Comparison of ENCODE assay signal across 10 mouse cellular contexts in genomic region chr11:101070987-101071386, GRCm38 (mm10). TPM values are rescaled to one million over a fixed set of nuclear protein-coding genes. Genes with fewer than 3 reads are reported as not detected.
A peak's percentile ranks its signal among the peaks of the same experiment; 100 is the strongest.
DNase-seq lines count a peak whose midpoint lies in the region; ATAC-seq and TF ChIP-seq lines count a peak whose summit lies in the region.
"Had no signal": no experiment of that assay in that cellular context is flagged by ENCODE, and none has a peak within 500 bp of the region (broad histone marks: within the 10 kb centered on the region; RNA-seq: fewer than 3 reads in every experiment).

No protein-coding gene starts in this region.

- dilution Hi-C loops in CH12.LX (cut with MboI; ENCODE audit: extremely low pct_ligation_motif_present, extremely low pct_unique_long_range_greater_than_20kb, low sequenced_read_pairs), result no loop called here

- H3K79me2 ChIP-seq in CH12.LX (replicated peaks; ENCODE audit: control insufficient read depth, extremely low read depth, insufficient read depth, poor library complexity, severe bottlenecking), result no peaks in the 10 kb centered on the region

- H3K36me3 ChIP-seq in heart, embryonic 14.5 days (ENCODE audit: control insufficient read depth, insufficient read depth, low read length), result no peaks in the 10 kb centered on the region
- H3K36me3 ChIP-seq in heart, embryonic 11.5 days (ENCODE audit: control insufficient read depth, insufficient read depth, low read length), result no peaks in the 10 kb centered on the region
- H3K36me3 ChIP-seq in CH12.LX (replicated peaks in 1 of 2; ENCODE audit: control insufficient read depth in 1 of 2, insufficient read depth in 1 of 2, low read length in 1 of 2), result peaks cover 0 to 20% of the 10 kb centered on the region in 2 experiments
- no peaks in the 10 kb centered on the region; the same call in 1 of the 2 replicates for H3K36me3 ChIP-seq in forebrain, embryonic 10.5 days (replicated peaks)
- H3K36me3 ChIP-seq in liver, embryonic 12.5 days, result no peaks in the 10 kb centered on the region

- no peak for TF ChIP-seq CTCF in CH12.LX (conservative IDR thresholded peaks at IDR 0.05 in 1 of 2, IDR thresholded peaks at IDR 0.05 in 1 of 2; ENCODE audit: low read depth in 2 of 2, low read length in 2 of 2)

- in situ Hi-C loops in CH12.LX (cut with MboI; ENCODE audit: low pct_ligation_motif_present, low pct_unique_long_range_greater_than_20kb, low sequenced_read_pairs), result no loop called here

- H3K4me1 ChIP-seq in heart, embryonic 14.5 days (ENCODE audit: control insufficient read depth in 2 of 2, insufficient read depth in 2 of 2, low read length in 2 of 2), result peaks cover 10 to 15% of the 10 kb centered on the region in 2 experiments; a peak in 3 of 4 replicates
- peaks cover 15% of the 10 kb centered on the region for H3K4me1 ChIP-seq in heart, embryonic 11.5 days (ENCODE audit: control insufficient read depth, insufficient read depth, low read length)
- H3K4me1 ChIP-seq in CH12.LX (ENCODE audit: control insufficient read depth in 1 of 2, insufficient read depth in 2 of 2), result peaks cover 8 to 21% of the 10 kb centered on the region in 2 experiments
- peaks cover 31% of the 10 kb centered on the region for H3K4me1 ChIP-seq in forebrain, embryonic 10.5 days
- H3K4me1 ChIP-seq in liver, embryonic 12.5 days, result peaks cover 29% of the 10 kb centered on the region

- DNase-seq in CH12.LX (ENCODE audit: extremely low read depth) (no peak), adipocyte (ENCODE audit: low spot score) (no peak)
- no peak for DNase-seq in forebrain, embryonic 10.5 days (ENCODE audit: extremely low spot score, low spot score)
- DNase-seq in urinary bladder, postnatal 4 days (ENCODE audit: low spot score in 2 of 2), result no peak
- DNase-seq in left cerebral cortex, postnatal 14 days (ENCODE audit: low spot score in 2 of 2), result no peak
- DNase-seq: adrenal gland, postnatal 14 days; kidney, adult 9 months had no signal

- H3K4me2 ChIP-seq in heart, embryonic 14.5 days (ENCODE audit: low read length), result peak overlapping the region; percentile 99; the same call in 1 of the 2 replicates
- no peak overlapping the region; the same call in 1 of the 2 replicates for H3K4me2 ChIP-seq in heart, embryonic 11.5 days
- peak overlapping the region; percentile 67 for H3K4me2 ChIP-seq in CH12.LX (ENCODE audit: insufficient read depth, low read depth, poor library complexity, severe bottlenecking)
- H3K4me2 ChIP-seq in liver, embryonic 12.5 days, result peak overlapping the region; percentile 98

- H3K9me3 ChIP-seq in heart, embryonic 14.5 days (ENCODE audit: control insufficient read depth, low read length), result no peaks in the 10 kb centered on the region
- no peaks in the 10 kb centered on the region for H3K9me3 ChIP-seq in heart, embryonic 11.5 days (replicated peaks; ENCODE audit: control insufficient read depth, low read length)
- H3K9me3 ChIP-seq in CH12.LX (replicated peaks; ENCODE audit: low read length), result no peaks in the 10 kb centered on the region
- H3K9me3 ChIP-seq in forebrain, embryonic 10.5 days, result no peaks in the 10 kb centered on the region
- H3K9me3 ChIP-seq in liver, embryonic 12.5 days (replicated peaks), result no peaks in the 10 kb centered on the region

- H3K9ac ChIP-seq in heart, embryonic 14.5 days (ENCODE audit: low read length), result peak overlapping the region; percentile 84; the same call in 1 of the 2 replicates
- H3K9ac ChIP-seq in heart, embryonic 11.5 days (ENCODE audit: low read depth, low read length), result no peak overlapping the region
- H3K9ac ChIP-seq in CH12.LX (ENCODE audit: insufficient read depth, low read depth), result 0 out of 2 replicates have a peak overlapping the region, but pooled peaks have one; percentile 76
- H3K9ac ChIP-seq in liver, embryonic 12.5 days, result no peak overlapping the region

- WGBS in heart, embryonic 14.5 days, result 65% methylated on average over 6 of the region's 6 CpGs
- WGBS in heart, embryonic 11.5 days (ENCODE audit: insufficient replicate concordance), result 68% methylated on average over 6 of the region's 6 CpGs
- WGBS in forebrain, embryonic 10.5 days, result 76% methylated on average over 6 of the region's 6 CpGs
- WGBS in liver, embryonic 12.5 days (ENCODE audit: insufficient replicate concordance), result 62% methylated on average over 6 of the region's 6 CpGs

- no peak for TF ChIP-seq RAD21 in CH12.LX (IDR thresholded peaks at IDR 0.05; ENCODE audit: low read depth, low read length)

- no peak for ATAC-seq in heart, embryonic 14.5 days (ENCODE audit: insufficient number of reproducible peaks, insufficient read depth, low FRiP score, low read depth)
- ATAC-seq in heart, embryonic 11.5 days (replicated peaks; ENCODE audit: insufficient number of reproducible peaks, low FRiP score, low TSS enrichment), result no peak
- no peak for ATAC-seq in liver, embryonic 12.5 days

- no peak overlapping the region for H3K27ac ChIP-seq in heart, embryonic 14.5 days (replicated peaks in 1 of 2; ENCODE audit: control insufficient read depth in 1 of 2, insufficient read depth in 1 of 2, low read depth in 2 of 2, low read length in 2 of 2)
- no peak overlapping the region for H3K27ac ChIP-seq in heart, embryonic 11.5 days (ENCODE audit: low read depth, low read length)
- no peak overlapping the region for H3K27ac ChIP-seq in CH12.LX (ENCODE audit: insufficient read depth, low read depth)
- no peak overlapping the region for H3K27ac ChIP-seq in forebrain, embryonic 10.5 days
- no peak overlapping the region for H3K27ac ChIP-seq in liver, embryonic 12.5 days

- intact Hi-C loops in left cerebral cortex, postnatal 14 days (cut with DNase I), result no loop called here

- TF ChIP-seq POLR2A in CH12.LX (IDR thresholded peaks at IDR 0.05; ENCODE audit: low read depth, low read length), result no peak

- TF ChIP-seq EP300 in CH12.LX (IDR thresholded peaks at IDR 0.05; ENCODE audit: low read length), result no peak

- H3K4me3 ChIP-seq in heart, embryonic 14.5 days (ENCODE audit: control insufficient read depth in 1 of 2, insufficient read depth in 1 of 2, low read depth in 1 of 2, low read length in 2 of 2), result peak overlapping the region in 1 of 2 experiments; percentile 85; a peak in 1 of 4 replicates
- no peak overlapping the region; the same call in 1 of the 2 replicates for H3K4me3 ChIP-seq in heart, embryonic 11.5 days (ENCODE audit: low read depth, low read length)
- peak overlapping the region in 1 of 3 experiments; percentile 74 for H3K4me3 ChIP-seq in CH12.LX (replicated peaks in 1 of 3; ENCODE audit: low read depth in 2 of 3, low read length in 2 of 3, poor library complexity in 1 of 3)
- H3K4me3 ChIP-seq in forebrain, embryonic 10.5 days, result peak overlapping the region; percentile 71
- H3K4me3 ChIP-seq in liver, embryonic 12.5 days, result peak overlapping the region; percentile 74

- H3K27me3 ChIP-seq in heart, embryonic 14.5 days (ENCODE audit: control insufficient read depth, insufficient read depth, low read length), result no peaks in the 10 kb centered on the region
- H3K27me3 ChIP-seq in heart, embryonic 11.5 days (ENCODE audit: control insufficient read depth, insufficient read depth, low read length), result no peaks in the 10 kb centered on the region; the same call in 1 of the 2 replicates
- H3K27me3 ChIP-seq in CH12.LX (replicated peaks), result peaks cover 2% of the 10 kb centered on the region
- peaks cover 53% of the 10 kb centered on the region for H3K27me3 ChIP-seq in forebrain, embryonic 10.5 days (ENCODE audit: poor library complexity, severe bottlenecking)
- peaks cover 53% of the 10 kb centered on the region for H3K27me3 ChIP-seq in liver, embryonic 12.5 days (replicated peaks)

RNA-seq across cellular contexts. Expression of gene Naglu, which starts 1.2 kb away (rescaled TPM):
- 12.5 and 13.0 TPM in 2 replicates for polyA plus RNA-seq in heart, embryonic 14.5 days (2014; fragmentation: Nextera tagmentation; extraction: Ambion mirVana)
- polyA plus RNA-seq in heart, embryonic 11.5 days (2014; fragmentation: Nextera tagmentation; extraction: Ambion mirVana), result 9.6 and 13.1 TPM in 2 replicates
- total RNA-seq in CH12.LX (2012; rRNA removed) (23.2 and 33.3 TPM in 2 replicates), CH12.LX (2014; rRNA removed) (12.8 and 13.8 TPM in 2 replicates)
- polyA plus RNA-seq in CH12.LX (2012; ENCODE audit: insufficient read length, low read depth), result 8.3 and 11.2 TPM in 2 replicates
- 8.2 and 9.3 TPM in 2 replicates for polyA plus RNA-seq in forebrain, embryonic 10.5 days (2016; fragmentation: Nextera tagmentation; extraction: Ambion mirVana)
- 6.3 and 7.0 TPM in 2 replicates for polyA plus RNA-seq in liver, embryonic 12.5 days (2016; fragmentation: Nextera tagmentation; extraction: Ambion mirVana)
- total RNA-seq in left cerebral cortex, postnatal 14 days (2021), result 10 to 100 TPM in 1 of 2 experiments, 1 to 10 TPM in 1; 7.3 to 11.9 TPM

RNA-seq across cellular contexts. Expression of gene Hsd17b1, which starts 7.2 kb away (rescaled TPM):
- polyA plus RNA-seq in heart, embryonic 14.5 days (2014; fragmentation: Nextera tagmentation; extraction: Ambion mirVana), result 0.30 TPM in 1 of 2 replicates, not detected in the other
- polyA plus RNA-seq in heart, embryonic 11.5 days (2014; fragmentation: Nextera tagmentation; extraction: Ambion mirVana), result 0.11 TPM in 1 of 2 replicates, not detected in the other
- total RNA-seq in CH12.LX (2012; rRNA removed) (0.29 and 0.81 TPM in 2 replicates), CH12.LX (2014; rRNA removed) (not detected in 2 replicates)
- polyA plus RNA-seq in CH12.LX (2012; ENCODE audit: insufficient read length, low read depth), result 0.17 TPM in 1 of 2 replicates, not detected in the other
- polyA plus RNA-seq in forebrain, embryonic 10.5 days (2016; fragmentation: Nextera tagmentation; extraction: Ambion mirVana), result 0.10 and 0.11 TPM in 2 replicates
- 0.08 TPM in 1 of 2 replicates, not detected in the other for polyA plus RNA-seq in liver, embryonic 12.5 days (2016; fragmentation: Nextera tagmentation; extraction: Ambion mirVana)
- total RNA-seq in left cerebral cortex, postnatal 14 days (2021), result 1 to 10 TPM in 1 of 2 experiments, under 1 TPM in 1; 0.42 to 1.1 TPM

RNA-seq across cellular contexts. Expression of gene Coasy, which starts 11.4 kb away (rescaled TPM):
- 27.4 and 31.4 TPM in 2 replicates for polyA plus RNA-seq in heart, embryonic 14.5 days (2014; fragmentation: Nextera tagmentation; extraction: Ambion mirVana)
- polyA plus RNA-seq in heart, embryonic 11.5 days (2014; fragmentation: Nextera tagmentation; extraction: Ambion mirVana), result 29.6 and 34.3 TPM in 2 replicates
- total RNA-seq in CH12.LX (2012; rRNA removed) (74.9 and 78.9 TPM in 2 replicates), CH12.LX (2014; rRNA removed) (60.4 and 66.1 TPM in 2 replicates)
- polyA plus RNA-seq in CH12.LX (2012; ENCODE audit: insufficient read length, low read depth), result 56.6 and 63.4 TPM in 2 replicates
- polyA plus RNA-seq in forebrain, embryonic 10.5 days (2016; fragmentation: Nextera tagmentation; extraction: Ambion mirVana), result 51.4 and 53.3 TPM in 2 replicates
- polyA plus RNA-seq in liver, embryonic 12.5 days (2016; fragmentation: Nextera tagmentation; extraction: Ambion mirVana), result 26.4 and 28.5 TPM in 2 replicates
- 10 to 100 TPM; 31.1 to 32.0 TPM for total RNA-seq in left cerebral cortex, postnatal 14 days (2021)

RNA-seq across cellular contexts. Expression of gene Mlx, which starts 16.1 kb away (rescaled TPM):
- 32.4 and 35.7 TPM in 2 replicates for polyA plus RNA-seq in heart, embryonic 14.5 days (2014; fragmentation: Nextera tagmentation; extraction: Ambion mirVana)
- 34.5 and 36.0 TPM in 2 replicates for polyA plus RNA-seq in heart, embryonic 11.5 days (2014; fragmentation: Nextera tagmentation; extraction: Ambion mirVana)
- total RNA-seq in CH12.LX (2012; rRNA removed) (45.2 and 63.0 TPM in 2 replicates), CH12.LX (2014; rRNA removed) (93.1 and 116 TPM in 2 replicates)
- polyA plus RNA-seq in CH12.LX (2012; ENCODE audit: insufficient read length, low read depth), result 43.3 and 51.5 TPM in 2 replicates
- polyA plus RNA-seq in forebrain, embryonic 10.5 days (2016; fragmentation: Nextera tagmentation; extraction: Ambion mirVana), result 37.3 and 41.1 TPM in 2 replicates
- polyA plus RNA-seq in liver, embryonic 12.5 days (2016; fragmentation: Nextera tagmentation; extraction: Ambion mirVana), result 34.9 and 35.7 TPM in 2 replicates
- 10 to 100 TPM; 44.9 to 49.9 TPM for total RNA-seq in left cerebral cortex, postnatal 14 days (2021)

RNA-seq across cellular contexts. Expression of gene Psmc3ip, which starts 24.2 kb away (rescaled TPM):
- 22.8 and 22.9 TPM in 2 replicates for polyA plus RNA-seq in heart, embryonic 14.5 days (2014; fragmentation: Nextera tagmentation; extraction: Ambion mirVana)
- polyA plus RNA-seq in heart, embryonic 11.5 days (2014; fragmentation: Nextera tagmentation; extraction: Ambion mirVana), result 23.1 and 27.5 TPM in 2 replicates
- 63.7 and 106 TPM in 2 replicates for total RNA-seq in CH12.LX (2012; rRNA removed)
- 85.9 and 106 TPM in 2 replicates for total RNA-seq in CH12.LX (2014; rRNA removed)
- polyA plus RNA-seq in CH12.LX (2012; ENCODE audit: insufficient read length, low read depth), result 89.9 and 114 TPM in 2 replicates
- polyA plus RNA-seq in forebrain, embryonic 10.5 days (2016; fragmentation: Nextera tagmentation; extraction: Ambion mirVana), result 78.1 and 96.4 TPM in 2 replicates
- polyA plus RNA-seq in liver, embryonic 12.5 days (2016; fragmentation: Nextera tagmentation; extraction: Ambion mirVana), result 28.2 and 28.3 TPM in 2 replicates
- total RNA-seq in left cerebral cortex, postnatal 14 days (2021), result 1 to 10 TPM; 3.7 to 4.0 TPM

Comparison
In these comparisons a context has a peak if more than half of its experiments do, and no peak if none do; other contexts are left out.
1. H3K9ac ChIP-seq: peak in heart, embryonic 14.5 days (single experiment) and CH12.LX (single experiment); none in heart, embryonic 11.5 days (single experiment) and liver, embryonic 12.5 days (single experiment).